Mouse (Mus musculus) ES-E14 (cell line): ENCODE results near the gene Ubxn2a.

Experiments
- HCFC1 ChIP-seq: IDR thresholded peaks from 2 replicates; pipeline ENCODE4 v1.6.1; 2012; ENCODE audit warnings: low read length, inconsistent platforms, borderline replicate concordance; ENCODE audit not compliant: insufficient read depth
- MAFK ChIP-seq: IDR thresholded peaks from 2 replicates; pipeline ENCODE4 v1.6.1; 2014; ENCODE audit warnings: mild to moderate bottlenecking, low read depth, low read length, inconsistent platforms; ENCODE audit not compliant: insufficient read depth

DNA sequence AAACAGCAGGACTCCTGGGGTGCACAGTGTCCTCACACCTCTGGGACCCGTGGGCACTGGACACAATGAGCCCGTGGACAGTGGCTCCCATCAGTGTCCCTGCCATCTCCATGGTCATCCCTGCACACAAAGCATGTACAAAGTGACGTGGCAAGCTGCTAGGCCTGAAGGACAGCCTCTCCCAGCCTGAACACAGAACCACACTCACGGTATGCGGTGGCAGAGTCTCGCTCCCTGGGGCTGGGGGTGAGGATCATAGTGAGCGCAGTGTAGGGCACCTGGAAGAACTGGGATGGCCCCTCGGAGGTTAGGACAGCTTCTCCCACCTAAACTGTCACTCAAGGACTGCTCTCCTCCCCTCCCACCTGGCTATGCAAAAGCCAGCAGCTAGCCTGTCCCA, 38.6 kb downstream of the Ubxn2a start:
- TF ChIP-seq MAFK = no peak
- no peak for TF ChIP-seq HCFC1
